Mouse (Mus musculus) cortical plate, adult 2 months (tissue): ENCODE data around the gene Atf7ip.

Experiments
- CTCF ChIP-seq: fragments of 200-500 bp; IDR thresholded peaks from 2 replicates; pipeline ENCODE4 v1.5.1; 2011; ENCODE audit warnings: mild to moderate bottlenecking, control low read depth, low read length; ENCODE audit not compliant: insufficient read depth; ENCODE audit errors: extremely low read depth
- POLR2A ChIP-seq: fragments of 200-500 bp; IDR thresholded peaks from 2 replicates; pipeline ENCODE4 v1.6.1; 2011; ENCODE audit warnings: mild to moderate bottlenecking, low read length, control low read depth; ENCODE audit not compliant: insufficient read depth; ENCODE audit errors: extremely low read depth

DNA sequence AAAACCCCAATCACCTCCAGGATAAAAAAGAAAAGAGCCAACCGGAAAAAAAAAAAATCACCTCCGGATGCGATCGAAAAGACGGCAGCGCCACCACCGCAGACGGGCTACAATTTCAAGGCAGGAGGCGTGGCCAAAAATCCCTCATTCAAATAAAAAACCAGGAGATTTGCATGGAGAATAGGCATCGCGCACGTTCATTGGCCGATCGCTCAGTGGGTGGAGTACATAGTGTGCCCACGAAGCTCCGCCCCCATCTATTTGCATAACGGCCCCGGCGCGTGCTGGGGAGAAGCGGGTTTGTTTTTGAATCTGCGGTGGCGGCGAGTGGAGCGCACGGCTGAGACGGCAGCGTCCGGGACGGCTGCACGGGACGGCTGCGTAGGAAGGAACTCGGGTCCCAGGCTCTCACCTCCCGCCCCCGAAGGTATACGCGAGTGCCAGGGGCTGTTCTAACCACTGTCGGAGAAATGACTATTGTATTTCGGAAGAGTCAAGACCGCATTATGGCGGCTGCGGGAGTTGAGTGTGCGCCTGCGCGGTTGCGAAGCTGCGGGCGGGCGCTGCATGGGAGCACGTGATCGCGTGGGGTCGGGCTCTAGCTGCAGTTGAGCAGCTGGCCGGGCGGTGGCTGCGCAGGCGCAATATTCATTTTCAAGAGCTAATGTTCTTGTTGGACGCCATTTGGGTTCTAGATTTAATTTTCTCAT, 12.7 kb downstream of the Atf7ip start:
- TF ChIP-seq CTCF (peak; percentile 40; the same call in 1 of the 2 replicates), POLR2A (peak; percentile 78)
